9 mouse cellular contexts compared by ENCODE assay signal in genomic region chr15:101163056-101163458, GRCm38 (mm10). TPM values are rescaled to one million over a fixed set of nuclear protein-coding genes. Genes with fewer than 3 reads are reported as not detected.
DNase-seq lines count a peak whose midpoint lies in the region; ATAC-seq and TF ChIP-seq lines count a peak whose summit lies in the region.
"Had no signal": no experiment of that assay in that cellular context is flagged by ENCODE, and none has a peak within 500 bp of the region (broad histone marks: within the 10 kb centered on the region; RNA-seq: fewer than 3 reads in every experiment).

No protein-coding gene starts in this region.

- peak; percentile 24 for DNase-seq in gastrocnemius, postnatal 10 days
- DNase-seq in gastrocnemius, adult 8-10 months (ENCODE audit: low spot score in 2 of 2), result no peak
- peak; percentile 20 for DNase-seq in ovary, adult 18-20 months (ENCODE audit: low spot score)
- no peak for DNase-seq in ovary, postnatal 10 days (ENCODE audit: low spot score)
- DNase-seq in stomach, postnatal 0 days (ENCODE audit: low spot score), result no peak
- DNase-seq in spleen, adult 12 weeks (ENCODE audit: low spot score), result no peak
- DNase-seq in layer of hippocampus, postnatal 14 days (ENCODE audit: low spot score in 2 of 2), result no peak

- 25% methylated on average over 15 of the region's 15 CpGs for WGBS in intestine, embryonic 16.5 days
- WGBS in stomach, postnatal 0 days, result 26% methylated on average over 15 of the region's 15 CpGs

- H3K4me1 ChIP-seq in intestine, embryonic 16.5 days (ENCODE audit: control insufficient read depth, insufficient read depth, low read length), result peaks cover 59% of the 10 kb centered on the region
- peaks cover 19% of the 10 kb centered on the region for H3K4me1 ChIP-seq in stomach, postnatal 0 days (replicated peaks; ENCODE audit: control insufficient read depth, insufficient read depth)

- H3K4me3 ChIP-seq in intestine, embryonic 16.5 days (ENCODE audit: low read length), result peak overlapping the region; percentile 1; the same call in 1 of the 2 replicates
- H3K4me3 ChIP-seq in stomach, postnatal 0 days (ENCODE audit: low read depth, low read length), result no peak overlapping the region

- no peaks in the 10 kb centered on the region for H3K36me3 ChIP-seq in intestine, embryonic 16.5 days (ENCODE audit: control insufficient read depth, insufficient read depth, low read length)
- H3K36me3 ChIP-seq in stomach, postnatal 0 days (ENCODE audit: control insufficient read depth, insufficient read depth, low read length), result no peaks in the 10 kb centered on the region

- no peaks in the 10 kb centered on the region for H3K27me3 ChIP-seq in intestine, embryonic 16.5 days (replicated peaks; ENCODE audit: control insufficient read depth, insufficient read depth, low read length)
- no peaks in the 10 kb centered on the region for H3K27me3 ChIP-seq in stomach, postnatal 0 days (ENCODE audit: control insufficient read depth, insufficient read depth, low read length)

- TF ChIP-seq EP300 in stomach, postnatal 0 days (optimal IDR thresholded peaks at IDR 0.05), result no peak

- H3K9me3 ChIP-seq in intestine, embryonic 16.5 days (ENCODE audit: control insufficient read depth, low read length), result no peaks in the 10 kb centered on the region
- H3K9me3 ChIP-seq in stomach, postnatal 0 days (ENCODE audit: control insufficient read depth, low read length), result no peaks in the 10 kb centered on the region

- ATAC-seq in intestine, embryonic 16.5 days, result peak; percentile 35
- ATAC-seq in stomach, postnatal 0 days (ENCODE audit: low FRiP score, low TSS enrichment), result no peak
- ATAC-seq: CD4-positive, CD25-positive, alpha-beta regulatory T cell, adult 4 months had no signal

- no peak for TF ChIP-seq CTCF in stomach, postnatal 0 days (IDR thresholded peaks at IDR 0.05; ENCODE audit: low read depth)

- H3K9ac ChIP-seq in intestine, embryonic 16.5 days (ENCODE audit: low read depth, low read length), result peak overlapping the region; percentile 54
- H3K9ac ChIP-seq in stomach, postnatal 0 days (ENCODE audit: low read length), result peak overlapping the region; percentile 35; the same call in 1 of the 2 replicates

- H3K4me2 ChIP-seq in intestine, embryonic 16.5 days (ENCODE audit: low read depth, low read length), result peak overlapping the region; percentile 43
- H3K4me2 ChIP-seq in stomach, postnatal 0 days (replicated peaks; ENCODE audit: low read depth), result peak overlapping the region; percentile 20; the same call in 1 of the 2 replicates

- H3K27ac ChIP-seq in intestine, embryonic 16.5 days (ENCODE audit: low read length), result peak overlapping the region; percentile 90
- H3K27ac ChIP-seq in stomach, postnatal 0 days (replicated peaks), result peak overlapping the region; percentile 84

RNA-seq across cellular contexts. Expression of gene Acvr1b, which starts 10.8 kb away (rescaled TPM):
- total RNA-seq in gastrocnemius, postnatal 10 days (2021), result 10 to 100 TPM; 21.7 to 22.4 TPM
- 10 to 100 TPM; 33.0 to 44.0 (median 39.4) TPM for total RNA-seq in gastrocnemius, adult 8-10 months (2022)
- 10.4 and 11.0 TPM in 2 replicates for polyA plus RNA-seq in intestine, embryonic 16.5 days (2015; fragmentation: Nextera tagmentation; extraction: Ambion mirVana)
- polyA plus RNA-seq in stomach, postnatal 0 days (2015; fragmentation: Nextera tagmentation; extraction: Ambion mirVana), result 6.9 and 8.1 TPM in 2 replicates
- total RNA-seq in layer of hippocampus, postnatal 14 days (2021), result 10 to 100 TPM; 71.3 to 79.6 TPM

RNA-seq across cellular contexts. Expression of gene Acvrl1, which starts 34.7 kb away (rescaled TPM):
- total RNA-seq in gastrocnemius, postnatal 10 days (2021), result 10 to 100 TPM; 15.1 to 18.2 TPM
- 1 to 10 TPM; 6.6 to 9.5 (median 7.6) TPM for total RNA-seq in gastrocnemius, adult 8-10 months (2022)
- polyA plus RNA-seq in intestine, embryonic 16.5 days (2015; fragmentation: Nextera tagmentation; extraction: Ambion mirVana), result 31.2 and 31.9 TPM in 2 replicates
- 13.5 and 15.2 TPM in 2 replicates for polyA plus RNA-seq in stomach, postnatal 0 days (2015; fragmentation: Nextera tagmentation; extraction: Ambion mirVana)
- 10 to 100 TPM; 11.9 to 12.0 TPM for total RNA-seq in layer of hippocampus, postnatal 14 days (2021)

RNA-seq across cellular contexts. Expression of gene Ankrd33, which starts 47.5 kb away (rescaled TPM):
- not detected for total RNA-seq in gastrocnemius, postnatal 10 days (2021)
- not detected for total RNA-seq in gastrocnemius, adult 8-10 months (2022)
- polyA plus RNA-seq in intestine, embryonic 16.5 days (2015; fragmentation: Nextera tagmentation; extraction: Ambion mirVana), result not detected in 2 replicates
- not detected in 2 replicates for polyA plus RNA-seq in stomach, postnatal 0 days (2015; fragmentation: Nextera tagmentation; extraction: Ambion mirVana)
- total RNA-seq in layer of hippocampus, postnatal 14 days (2021), result not detected
- polyA plus RNA-seq: CD4-positive, CD25-positive, alpha-beta regulatory T cell, adult 4 months had no signal

Comparison
In these comparisons a context has a peak if more than half of its experiments do, and no peak if none do; other contexts are left out.
1. DNase-seq: peak in gastrocnemius, postnatal 10 days (single experiment) and ovary, adult 18-20 months (single experiment); none in gastrocnemius, adult 8-10 months (0 of 2), ovary, postnatal 10 days (single experiment), stomach, postnatal 0 days (single experiment), spleen, adult 12 weeks (single experiment) and layer of hippocampus, postnatal 14 days (0 of 2).